Mouse (Mus musculus) left cerebral cortex, adult 18-20 months (tissue): Measurements from ENCODE around the gene Gm10392. TPM values are rescaled to one million over a fixed set of nuclear protein-coding genes. Genes with fewer than 3 reads are reported as not detected.
A peak's percentile ranks its signal among the peaks of the same experiment; 100 is the strongest.
"Not testable (repeated sequence)": the region's sequence is repeated elsewhere in the genome, so short reads cannot be mapped to it uniquely, and the experiment has no call there.

Source experiments
- DNase-seq, 2 experiments: peaks; one replicate each; pipeline ENCODE4 v3.0.0; 2021 to 2022; ENCODE audit warnings: low spot score in 2 of 2, mixed read lengths in 1 of 2
- long read RNA-seq, 2 experiments: library from polyadenylated mRNA; stranded (forward); transcript quantifications; one replicate each; pipeline ENCODE4 v2.0.0; 2021
- total RNA-seq, 2 experiments: library from RNA; stranded (reverse); gene quantifications; 2 replicates each; pipeline ENCODE4 v1.2.3; 2021

The Gm10392 gene
- total RNA-seq: not detected
- long read RNA-seq, experiment 1: 0 reads
- long read RNA-seq, experiment 2: 0 reads

DNA sequence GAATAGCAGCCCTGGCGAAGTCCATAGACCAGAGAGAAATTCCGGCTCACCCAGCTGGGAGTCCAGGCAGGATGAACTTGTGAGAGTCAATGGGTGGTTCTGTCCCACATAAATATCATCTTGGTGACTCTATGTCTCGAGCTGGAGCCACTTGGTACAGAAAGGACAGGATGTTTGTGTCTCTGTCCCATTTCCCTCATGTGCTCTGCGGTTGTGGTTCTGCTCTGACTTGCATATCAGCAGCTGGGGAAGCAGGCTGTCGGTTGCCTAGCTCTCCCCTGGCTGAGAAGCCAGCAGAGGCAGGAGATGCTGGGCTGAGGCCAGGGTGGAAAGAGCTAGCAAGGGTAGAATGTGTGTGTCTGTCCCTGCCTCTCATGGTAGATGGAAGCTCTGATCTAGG, at the start of gene Gm10392:
TSS of gene Gm10392 (minus strand) at position 156 of the 400 bp plus-strand sequence.
- no peak for DNase-seq

DNA sequence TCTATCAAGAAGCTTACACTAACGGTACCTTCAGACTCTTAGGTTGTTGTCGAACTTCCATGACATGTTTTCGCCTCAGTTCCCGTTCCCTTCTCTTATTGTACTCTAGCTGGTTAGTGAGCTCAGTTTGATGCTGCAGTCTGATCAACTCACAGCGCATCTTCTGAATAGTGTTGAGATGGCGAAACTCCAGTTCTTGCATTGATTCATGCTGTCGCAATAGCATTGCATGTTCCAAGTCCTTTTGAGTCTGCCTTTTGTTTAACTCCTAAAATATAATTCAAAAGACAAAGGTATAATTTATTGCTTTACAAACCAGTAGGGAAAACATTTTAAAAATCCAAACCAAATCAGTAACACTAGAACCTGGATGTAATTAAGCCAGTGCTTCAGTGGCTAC, 26.3 kb upstream of the Gm10392 start:
- DNase-seq: no peak

DNA sequence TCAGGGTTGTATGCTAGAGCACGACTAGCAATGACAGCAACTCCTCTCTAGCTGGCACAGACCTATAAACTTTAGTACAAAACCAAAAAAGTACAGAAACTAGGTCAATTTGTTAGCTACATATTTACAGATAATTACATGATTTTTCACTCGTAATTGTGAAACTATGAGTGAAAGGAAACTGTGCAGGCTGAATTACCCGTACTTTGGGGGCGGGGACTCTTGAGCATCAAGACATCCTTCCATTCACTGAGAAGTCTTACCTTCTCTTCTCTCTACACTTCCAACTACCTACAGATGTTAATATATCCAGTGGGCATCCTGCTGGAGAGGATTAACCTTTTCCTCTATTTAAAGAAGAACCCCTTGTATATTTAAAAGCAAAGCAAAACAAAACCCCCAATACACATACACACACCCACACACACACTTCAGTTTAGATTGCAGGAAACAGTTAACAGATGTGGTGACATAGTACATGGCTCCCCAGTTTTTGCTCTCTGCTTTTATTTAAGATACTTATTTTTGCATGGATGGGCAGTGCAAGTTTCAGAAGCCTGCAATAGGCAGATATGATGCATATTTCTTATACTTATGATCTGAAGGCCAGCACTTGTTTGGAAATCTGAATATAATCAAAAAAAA, 13.3 kb upstream of the Gm10392 start:
- DNase-seq: no peak

DNA sequence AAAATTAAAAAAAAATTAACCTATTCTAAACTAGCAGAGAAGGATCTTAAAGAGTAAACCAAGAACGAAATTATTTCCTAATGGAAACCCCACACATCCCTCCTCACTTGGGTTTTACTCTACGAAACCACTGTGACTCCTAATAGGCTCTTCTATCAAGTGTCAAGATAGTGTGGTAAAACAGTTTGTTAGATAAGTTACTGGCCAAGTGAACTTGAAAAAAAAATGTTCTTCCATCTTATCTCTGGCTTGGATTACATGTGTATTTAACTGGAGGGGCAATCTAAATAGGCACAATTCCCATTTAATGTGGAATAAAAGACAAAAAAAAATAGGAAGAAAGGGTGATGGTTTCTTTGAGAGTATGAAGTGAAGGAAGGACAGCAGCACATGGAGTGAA, 11.9 kb upstream of the Gm10392 start:
- no peak for DNase-seq

DNA sequence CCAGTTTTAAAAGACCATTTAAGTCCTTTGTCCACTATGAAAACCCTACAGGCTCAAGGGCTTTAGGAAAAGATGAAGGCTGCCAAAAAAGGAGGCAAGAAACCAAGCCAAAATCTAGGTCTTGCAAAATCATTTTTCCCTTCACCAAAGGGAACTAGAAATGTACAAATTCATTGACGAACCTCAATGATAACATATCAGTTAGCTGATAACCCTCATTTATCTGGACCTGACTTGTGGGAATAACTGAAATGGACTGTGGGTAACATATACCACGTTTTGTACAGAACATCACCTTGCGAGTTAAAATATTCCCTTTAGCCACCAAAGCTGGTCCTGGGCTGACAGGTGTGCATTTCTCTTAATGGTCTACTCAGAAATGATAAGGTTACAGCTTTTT, 10.6 kb upstream of the Gm10392 start:
- no peak for DNase-seq

DNA sequence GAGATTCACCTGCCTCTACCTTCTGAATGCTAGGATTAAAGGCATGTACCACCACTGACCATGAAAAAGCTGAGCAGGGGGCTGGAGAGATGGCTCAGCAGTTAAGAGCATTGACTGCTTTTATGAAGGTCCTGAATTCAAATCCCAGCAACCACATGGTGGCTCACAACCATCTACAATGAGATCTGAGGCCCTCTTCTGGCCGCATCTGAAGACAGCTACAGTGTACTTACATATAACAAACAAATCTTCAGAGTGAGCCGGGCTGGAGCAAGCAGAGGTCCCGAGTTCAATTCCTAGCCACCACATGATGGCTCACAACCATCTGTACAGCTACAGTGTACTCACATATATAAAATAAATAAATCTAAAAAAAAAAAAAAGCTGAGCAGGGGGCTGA, 9.4 kb upstream of the Gm10392 start:
- DNase-seq: not testable (repeated sequence)

DNA sequence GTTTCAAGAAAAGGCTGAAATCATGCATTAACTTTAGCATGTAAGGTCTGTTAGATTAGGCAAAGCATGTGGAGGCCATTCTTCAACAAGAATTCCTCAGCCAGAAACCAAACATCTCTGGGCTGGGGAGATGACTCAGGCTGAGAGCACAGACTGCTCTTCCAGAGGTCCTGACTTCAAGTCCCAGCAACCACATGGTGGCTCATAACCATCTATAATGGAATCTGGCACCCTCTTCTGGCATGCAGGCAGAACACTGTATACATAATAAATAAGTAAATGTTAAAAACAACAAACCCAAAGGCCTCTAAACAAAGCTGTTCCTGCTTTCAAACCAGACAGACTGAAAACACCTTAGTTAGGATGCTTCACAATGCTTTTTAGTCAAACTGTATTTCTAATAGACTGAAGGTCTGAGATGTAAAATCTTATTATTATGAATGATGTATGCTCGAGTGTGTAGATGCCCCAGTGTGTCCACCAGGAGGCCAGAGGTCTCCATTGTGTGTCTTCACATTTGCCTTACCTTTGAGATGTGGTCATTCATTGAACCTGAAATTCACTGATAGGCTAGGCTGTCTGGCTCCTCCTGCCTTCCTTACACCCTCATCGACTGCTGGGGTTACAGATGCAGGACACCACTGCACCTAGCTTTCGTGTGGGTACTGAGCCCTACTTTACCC, 6.9 kb upstream of the Gm10392 start:
- no peak for DNase-seq

DNA sequence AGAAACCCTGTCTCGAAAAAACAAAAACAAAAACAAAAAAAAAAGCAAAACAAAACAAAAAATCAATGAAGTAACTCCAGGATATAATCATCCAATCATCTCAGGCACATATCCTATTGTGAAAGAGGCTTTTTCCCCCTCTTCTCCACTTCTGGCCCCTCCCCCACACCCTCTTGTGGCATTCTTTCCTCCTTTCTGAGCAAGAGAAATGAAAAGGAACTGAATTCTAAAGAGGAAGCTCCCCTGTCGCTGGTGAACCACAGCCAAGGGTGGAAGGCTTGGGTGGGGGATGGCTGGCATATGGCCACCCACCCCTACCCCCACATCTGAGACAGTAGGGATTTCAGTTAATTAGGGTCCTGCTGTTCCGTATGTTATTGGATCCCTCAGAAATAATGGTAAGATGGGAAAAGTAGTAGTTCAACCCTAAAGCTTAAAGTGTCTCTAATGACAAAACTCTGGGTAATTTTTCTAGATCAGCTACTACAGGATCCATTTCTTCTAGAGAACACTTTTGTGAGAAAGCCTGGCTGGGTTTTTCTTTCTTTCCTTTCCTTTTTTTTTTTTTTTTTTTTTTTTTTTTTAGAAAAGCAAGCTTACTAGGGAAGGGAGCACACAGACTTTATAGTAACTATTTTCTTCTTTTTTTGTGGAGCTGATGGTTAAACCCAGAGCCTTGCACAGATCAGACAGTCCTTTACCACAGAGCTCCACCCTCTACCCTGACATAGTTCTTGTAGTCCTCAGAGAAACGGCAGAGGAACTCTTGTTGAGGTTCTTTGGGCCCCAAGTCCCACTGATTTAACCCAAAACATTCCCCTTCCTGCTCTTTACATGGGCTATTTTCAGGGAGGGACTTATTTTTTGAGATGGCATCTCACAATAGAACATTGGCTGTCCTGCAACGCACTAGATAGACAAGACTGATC, 1.9 kb upstream of the Gm10392 start:
- no peak for DNase-seq

DNA sequence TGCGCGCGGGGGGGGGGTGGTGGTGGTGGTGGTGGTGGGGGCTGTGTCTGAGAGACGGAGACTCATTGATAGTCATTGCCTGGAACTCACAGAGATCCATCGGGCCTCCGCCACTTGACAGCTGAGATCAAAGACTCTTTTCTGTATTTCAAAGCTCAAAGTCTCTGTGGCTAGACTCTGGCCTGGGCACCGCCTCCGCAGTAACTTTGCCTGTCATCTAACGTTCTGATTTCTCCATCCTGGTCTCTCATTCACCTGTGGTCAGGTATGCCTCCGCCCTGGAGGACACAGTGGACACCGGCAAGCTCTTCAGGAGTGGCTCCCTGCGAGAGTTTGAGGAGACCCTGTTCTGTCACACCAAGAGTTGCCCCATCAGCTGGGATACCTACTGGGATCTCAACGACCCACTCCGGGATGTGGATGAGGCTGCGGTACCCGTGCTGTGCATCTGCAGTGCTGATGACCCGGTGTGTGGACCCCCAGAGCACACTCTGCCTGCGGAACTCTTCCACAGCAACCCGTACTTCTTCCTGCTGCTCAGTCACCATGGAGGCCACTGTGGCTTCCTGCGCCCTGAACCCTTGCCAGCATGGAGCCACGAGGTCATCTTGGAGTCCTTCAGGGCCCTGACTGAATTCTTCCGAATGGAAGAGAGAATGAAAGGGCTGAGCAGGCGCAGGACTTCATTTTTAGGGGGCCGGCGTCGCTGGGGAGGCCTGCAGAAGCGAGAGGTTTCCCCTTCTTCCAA, 773 bp downstream of the Gm10392 start:
- no peak for DNase-seq

DNA sequence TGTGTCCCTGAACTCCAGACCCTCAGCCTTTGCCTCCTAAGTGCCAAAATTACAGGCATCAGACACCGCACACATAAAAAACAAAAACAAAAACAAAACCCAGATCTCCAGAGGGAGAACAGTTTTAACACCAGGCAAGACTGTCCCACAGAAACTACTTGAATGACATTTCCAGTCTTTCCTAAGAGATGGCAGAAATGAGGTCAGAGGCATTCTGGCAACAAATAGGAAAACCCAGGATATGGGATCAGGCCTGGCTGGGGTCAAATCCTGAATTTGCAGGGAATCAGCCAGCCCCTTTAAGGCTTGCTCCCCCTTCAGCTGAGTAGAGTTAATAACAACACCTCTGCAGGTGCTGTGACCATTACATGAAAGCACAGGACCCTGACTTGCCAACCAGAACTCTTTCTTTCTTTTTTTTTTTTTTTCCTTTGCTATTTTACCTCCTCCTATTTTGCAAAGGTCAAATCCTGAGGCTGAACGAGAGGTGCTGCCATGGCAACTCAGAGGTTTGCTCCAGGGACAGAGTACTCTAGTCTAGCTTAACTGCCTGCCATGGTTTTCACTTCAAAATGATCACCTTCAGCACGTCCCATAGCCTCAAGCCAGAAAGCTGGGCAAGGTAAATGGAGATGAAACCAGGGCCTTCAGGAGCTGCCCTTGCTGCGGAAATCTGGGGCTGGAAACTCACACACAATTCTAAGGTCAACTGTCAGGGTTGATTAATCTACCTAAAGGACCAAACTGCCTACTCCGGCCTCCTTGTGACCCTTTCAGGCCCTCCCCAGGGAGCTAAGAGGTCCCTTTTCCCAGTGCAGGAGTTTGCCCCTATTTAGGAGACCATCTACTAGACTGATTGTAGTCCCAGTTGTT, 2.2 kb downstream of the Gm10392 start:
- no peak for DNase-seq

DNA sequence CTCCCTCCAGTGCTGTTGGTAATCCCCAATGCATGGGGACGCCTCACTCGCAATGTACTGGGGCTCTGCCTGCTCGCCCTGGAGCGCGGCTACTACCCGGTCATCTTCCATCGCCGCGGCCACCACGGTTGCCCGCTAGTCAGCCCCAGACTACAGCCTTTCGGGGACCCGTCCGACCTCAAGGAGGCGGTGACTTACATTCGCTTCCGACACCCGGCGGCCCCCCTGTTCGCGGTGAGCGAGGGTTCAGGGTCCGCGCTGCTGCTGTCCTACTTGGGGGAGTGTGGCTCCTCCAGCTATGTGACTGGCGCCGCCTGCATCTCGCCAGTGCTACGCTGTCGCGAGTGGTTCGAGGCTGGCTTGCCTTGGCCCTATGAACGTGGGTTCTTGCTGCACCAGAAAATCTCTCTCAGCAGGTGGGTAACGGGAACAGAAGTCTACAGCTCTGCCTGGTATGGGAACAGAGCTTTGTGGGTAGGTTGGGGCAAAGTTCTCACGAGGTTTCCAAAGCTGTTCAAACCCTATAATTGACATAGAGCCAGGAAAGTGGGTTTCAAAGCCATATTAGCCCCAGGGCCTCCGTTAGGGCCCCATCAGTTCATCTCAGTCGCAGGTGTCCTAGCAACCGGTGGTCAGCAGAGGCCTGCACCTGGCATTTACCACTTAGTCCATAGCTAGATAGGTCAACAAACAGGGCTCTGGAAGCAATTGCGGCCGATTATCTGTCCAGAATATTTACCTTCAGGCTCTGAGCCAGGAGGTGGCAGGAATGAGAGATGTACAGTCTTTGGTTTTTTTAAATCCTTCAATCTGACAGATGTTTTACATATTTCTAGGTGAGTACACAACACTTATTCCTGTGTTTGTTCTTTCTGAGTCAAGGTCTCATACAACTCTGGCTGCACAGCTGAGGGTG, 3.1 kb downstream of the Gm10392 start, which contains the start of gene Trp53i13:
TSS of gene Trp53i13 (minus strand) at position 344 of the 916 bp plus-strand sequence.
- DNase-seq: no peak

DNA sequence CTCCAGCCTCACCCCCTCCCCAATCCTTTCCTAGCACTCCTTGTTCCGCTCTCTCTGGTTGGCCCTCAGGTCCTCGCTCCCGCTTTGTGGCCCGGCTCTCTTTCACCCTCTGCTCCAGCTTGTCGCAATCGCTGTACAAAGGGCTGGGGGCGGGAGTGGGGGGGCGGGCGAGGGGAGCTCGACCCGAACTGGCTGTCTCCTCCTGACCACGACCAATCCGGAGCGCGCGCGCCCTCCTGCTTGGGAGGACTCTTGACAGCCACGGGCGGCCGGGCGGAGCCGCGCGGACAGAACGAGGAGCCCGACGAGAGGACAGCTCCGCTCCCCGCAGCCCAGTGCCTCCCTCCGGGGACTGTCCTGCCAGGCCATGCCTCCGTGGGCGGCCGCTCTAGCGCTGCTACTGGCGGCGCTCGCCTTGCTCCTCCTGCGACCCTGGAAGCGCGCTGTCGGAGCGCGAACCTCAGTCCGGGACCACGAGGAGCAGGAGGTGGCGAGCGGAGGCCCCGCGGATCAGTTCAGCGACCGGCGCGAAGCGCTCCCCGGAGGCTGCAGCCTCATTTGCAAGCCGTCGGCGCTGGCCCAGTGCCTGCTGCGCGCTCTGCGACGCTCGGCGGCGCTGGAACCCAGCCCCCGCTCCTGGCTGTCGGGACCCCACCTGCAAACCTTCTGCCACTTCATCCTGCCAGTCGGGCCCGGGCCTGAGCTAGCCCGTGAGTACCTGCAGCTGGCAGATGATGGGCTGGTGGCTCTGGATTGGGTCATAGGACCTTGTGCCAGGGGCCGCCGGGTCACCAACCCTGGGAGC, 4.0 kb downstream of the Gm10392 start, which contains the start of gene Abhd15:
TSS of gene Abhd15 (plus strand) at position 290 of the 805 bp plus-strand sequence.
- peak in 1 of 2 experiments; percentile 49 for DNase-seq

DNA sequence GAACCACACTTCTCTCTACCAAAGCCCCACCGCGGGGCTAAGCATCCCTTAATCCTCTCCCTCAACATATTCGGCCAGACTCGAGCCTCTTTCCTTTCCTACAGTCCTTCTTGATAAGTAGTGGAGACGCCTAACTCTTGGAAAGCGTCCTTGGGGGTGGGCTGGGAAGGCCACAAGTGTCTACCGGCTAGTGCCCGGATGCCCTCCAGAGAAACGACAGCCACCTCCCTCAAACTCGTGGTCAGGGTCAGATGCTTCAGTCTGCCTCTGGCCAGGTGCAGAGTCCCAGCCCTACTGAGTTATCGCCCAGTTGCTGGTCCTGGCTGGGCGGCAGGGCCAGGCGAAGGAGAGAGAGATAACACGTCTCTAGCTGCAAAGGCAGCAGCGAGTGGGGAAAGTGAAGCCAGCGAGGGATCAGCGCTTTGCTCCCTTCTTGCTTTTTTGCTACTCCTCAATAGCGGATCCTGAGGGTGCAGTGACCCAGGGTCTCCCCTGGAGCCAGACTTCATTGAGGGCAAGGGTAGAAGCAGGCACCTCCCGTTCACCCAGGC, 4.6 kb downstream of the Gm10392 start:
- DNase-seq: no peak

DNA sequence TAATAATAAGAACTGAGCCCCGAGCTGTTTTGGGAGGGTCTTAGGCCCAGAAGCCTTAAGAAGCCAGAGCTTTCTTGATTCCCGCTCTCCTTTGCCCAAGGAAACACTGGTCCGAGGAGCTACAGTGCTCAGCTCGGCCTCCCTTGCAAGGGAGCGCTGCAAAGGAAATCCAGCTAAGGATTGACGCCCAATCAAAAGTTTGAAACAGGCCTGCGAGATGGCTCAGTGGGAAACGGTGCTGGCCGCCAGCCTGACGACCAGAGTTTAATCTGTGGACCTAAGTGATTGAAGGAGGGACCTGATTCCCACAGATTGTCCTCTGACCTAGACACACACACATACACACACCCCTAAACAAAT, 5.2 kb downstream of the Gm10392 start:
- DNase-seq: no peak

DNA sequence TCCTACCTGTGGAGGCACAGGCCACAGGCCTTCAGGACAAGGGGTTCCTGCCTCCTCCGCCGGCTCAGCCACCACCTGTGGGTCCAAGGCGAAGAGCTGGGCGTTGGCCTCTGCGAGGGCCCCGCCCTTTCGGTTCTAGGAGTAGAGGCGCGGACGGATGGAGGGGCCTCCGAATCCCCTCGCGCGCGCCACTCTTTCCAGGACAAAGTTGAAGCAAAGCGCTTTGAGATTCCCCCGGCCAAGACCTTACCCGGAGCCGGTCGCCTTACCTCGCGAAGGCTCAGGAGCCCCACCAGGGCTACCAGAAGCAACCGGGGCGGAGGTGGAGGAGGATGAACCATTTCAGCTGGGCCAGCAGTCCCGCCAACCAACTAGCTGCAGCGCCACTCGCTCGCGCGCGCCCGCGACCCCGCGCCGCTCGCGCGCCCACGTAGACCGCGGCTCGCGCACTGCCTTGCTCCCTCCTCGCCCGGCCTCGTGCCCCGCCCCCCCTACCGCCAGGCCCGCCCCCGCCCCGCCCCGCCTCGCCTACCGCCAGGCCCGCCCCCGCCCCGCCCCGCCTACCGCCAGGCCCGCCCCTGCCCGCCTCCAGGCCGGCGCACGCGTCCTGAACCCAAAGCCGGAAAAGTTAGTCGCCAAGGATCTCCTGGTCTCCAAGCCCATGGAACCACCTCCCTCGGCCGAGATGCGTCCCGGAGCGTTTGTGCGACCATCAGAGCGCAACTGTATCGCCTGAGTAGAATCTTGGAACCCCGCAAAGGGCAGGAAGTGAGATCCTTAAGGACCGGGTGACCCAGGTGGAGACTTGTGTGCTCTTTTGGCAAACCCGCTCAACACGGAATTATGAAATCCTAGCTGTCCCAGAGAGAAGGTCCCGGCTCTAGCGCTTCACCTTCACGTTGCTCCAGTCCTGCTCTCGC, 5.8 kb downstream of the Gm10392 start:
- peak in 1 of 2 experiments; percentile 41 for DNase-seq

DNA sequence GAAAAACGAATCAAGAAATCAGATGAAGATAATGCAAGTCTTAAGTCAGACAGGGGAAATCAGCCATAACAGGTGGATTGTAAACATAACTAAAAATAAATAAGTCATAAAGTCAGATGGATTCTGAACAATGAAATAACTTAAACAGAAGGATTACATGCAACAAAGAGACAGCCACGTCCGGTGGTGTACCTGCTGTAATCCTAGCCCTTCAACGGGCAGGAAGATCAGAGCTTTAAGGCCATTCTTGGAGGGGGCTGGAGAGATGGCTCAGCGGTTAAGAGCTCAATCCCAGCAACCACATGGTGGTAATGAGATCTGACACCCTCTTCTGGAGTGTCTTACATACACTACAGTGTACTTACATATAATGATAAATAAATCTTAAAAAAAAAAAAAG, 7.7 kb downstream of the Gm10392 start:
- DNase-seq: no peak
